Mouse (Mus musculus) brain, embryonic 14.5 days (tissue): ENCODE data around the gene Thada.

Experiments used
- CTCF ChIP-seq: fragments of 200-500 bp; IDR thresholded peaks from 2 replicates; pipeline ENCODE4 v1.5.1; 2012; ENCODE audit warnings: inconsistent platforms, mild to moderate bottlenecking, moderate library complexity, borderline replicate concordance; ENCODE audit not compliant: insufficient read depth, insufficient read length; ENCODE audit errors: extremely low read depth
- POLR2A ChIP-seq: fragments of 200-500 bp; IDR thresholded peaks from 2 replicates; pipeline ENCODE4 v1.6.1; 2012; ENCODE audit warnings: mild to moderate bottlenecking, inconsistent platforms, borderline replicate concordance; ENCODE audit not compliant: poor library complexity, insufficient read depth, insufficient read length, severe bottlenecking; ENCODE audit errors: extremely low read depth

DNA sequence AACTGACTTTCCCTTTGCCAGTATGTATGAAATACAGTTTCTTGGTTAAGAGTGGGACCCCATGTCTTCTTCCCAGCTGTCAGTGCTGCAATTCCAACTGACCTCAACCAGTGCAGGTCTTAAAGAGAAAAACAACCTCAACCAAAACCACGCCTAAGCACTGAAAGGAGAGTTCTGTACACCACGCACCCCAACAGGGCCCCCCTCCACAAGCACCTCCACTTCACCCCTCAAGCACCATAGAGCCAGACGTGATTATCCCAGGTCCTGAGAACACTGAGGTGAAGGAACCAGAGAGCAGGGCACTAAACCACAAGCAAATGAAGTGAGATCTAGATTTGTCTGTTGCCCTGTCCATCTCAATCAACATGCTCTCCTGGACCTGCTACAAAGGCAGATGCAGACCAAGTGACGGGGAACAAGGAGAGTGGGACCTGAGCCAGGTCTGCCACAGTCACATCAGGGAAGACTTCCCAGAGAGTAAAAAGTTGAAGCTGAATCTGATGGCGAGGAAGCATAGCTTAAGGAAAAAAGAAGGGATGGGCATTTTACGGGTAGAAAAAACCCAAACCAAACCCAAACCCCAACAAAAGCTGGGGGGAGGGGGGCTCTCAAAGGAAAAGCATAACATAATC is 93.5 kb downstream of the Thada start:
- TF ChIP-seq CTCF (no peak), POLR2A (no peak)
